ENCODE assay signal across 8 mouse cellular contexts in genomic region chr4:126046851-126047585, GRCm38 (mm10). TPM values are rescaled to one million over a fixed set of nuclear protein-coding genes. Genes with fewer than 3 reads are reported as not detected.
DNase-seq lines count a peak whose midpoint lies in the region; ATAC-seq and TF ChIP-seq lines count a peak whose summit lies in the region.

TSS of gene Mrps15 (plus strand) at chr4:126046925.

- H3K4me3 ChIP-seq in C2C12 (ENCODE audit: insufficient read depth, poor library complexity, severe bottlenecking): peak within 1 kb of the TSS; percentile 88
- H3K4me3 ChIP-seq in heart, embryonic 10.5 days: peak within 1 kb of the TSS; percentile 98
- H3K4me3 ChIP-seq in kidney, embryonic 15.5 days (replicated peaks): peak within 1 kb of the TSS; percentile 90
- H3K4me3 ChIP-seq in liver, embryonic 12.5 days: peak within 1 kb of the TSS; percentile 80
- H3K4me3 ChIP-seq in stomach, embryonic 15.5 days (replicated peaks): peak within 1 kb of the TSS; percentile 89

- peak within 1 kb of the TSS; percentile 91 for H3K4me2 ChIP-seq in kidney, embryonic 15.5 days
- H3K4me2 ChIP-seq in liver, embryonic 12.5 days: peak within 1 kb of the TSS; percentile 85
- H3K4me2 ChIP-seq in stomach, embryonic 15.5 days: peak within 1 kb of the TSS; percentile 96

- peak within 1 kb of the TSS; percentile 88 for H3ac ChIP-seq in C2C12 (ENCODE audit: control insufficient read depth, insufficient read length, low read depth)

- H3K79me3 ChIP-seq in C2C12 (ENCODE audit: low read depth): peaks cover 8% of the 10 kb centered on the region

- H3K9me3 ChIP-seq in heart, embryonic 10.5 days: no peaks in the 10 kb centered on the region
- H3K9me3 ChIP-seq in kidney, embryonic 15.5 days (replicated peaks): no peaks in the 10 kb centered on the region
- no peaks in the 10 kb centered on the region for H3K9me3 ChIP-seq in liver, embryonic 12.5 days (replicated peaks)
- no peaks in the 10 kb centered on the region for H3K9me3 ChIP-seq in stomach, embryonic 15.5 days

- H3K4me1 ChIP-seq in heart, embryonic 10.5 days: peaks cover 15% of the 10 kb centered on the region
- H3K4me1 ChIP-seq in kidney, embryonic 15.5 days: peaks cover 13% of the 10 kb centered on the region
- peaks cover 23% of the 10 kb centered on the region for H3K4me1 ChIP-seq in liver, embryonic 12.5 days
- H3K4me1 ChIP-seq in stomach, embryonic 15.5 days: peaks cover 11% of the 10 kb centered on the region

- H3K9ac ChIP-seq in kidney, embryonic 15.5 days: peak within 1 kb of the TSS; percentile 76
- peak within 1 kb of the TSS; percentile 83 for H3K9ac ChIP-seq in liver, embryonic 12.5 days
- peak within 1 kb of the TSS; percentile 59 for H3K9ac ChIP-seq in stomach, embryonic 15.5 days

- no peaks in the 10 kb centered on the region for H3K27me3 ChIP-seq in C2C12 (ENCODE audit: control insufficient read depth, insufficient read depth, insufficient read length)
- no peaks in the 10 kb centered on the region for H3K27me3 ChIP-seq in heart, embryonic 10.5 days (ENCODE audit: insufficient read depth, poor library complexity, severe bottlenecking)
- no peaks in the 10 kb centered on the region for H3K27me3 ChIP-seq in kidney, embryonic 15.5 days
- no peaks in the 10 kb centered on the region for H3K27me3 ChIP-seq in liver, embryonic 12.5 days (replicated peaks)
- H3K27me3 ChIP-seq in stomach, embryonic 15.5 days (replicated peaks): no peaks in the 10 kb centered on the region

- ATAC-seq in erythroblast, adult 5-6 weeks (replicated peaks; ENCODE audit: low FRiP score, poor library complexity, severe bottlenecking): peak; percentile 85
- peak; percentile 94 for ATAC-seq in kidney, embryonic 15.5 days (replicated peaks; ENCODE audit: low FRiP score)
- peak; percentile 94 for ATAC-seq in liver, embryonic 12.5 days
- ATAC-seq in stomach, embryonic 15.5 days (ENCODE audit: insufficient read depth, low FRiP score, low read depth): peak; percentile 93

- WGBS in heart, embryonic 10.5 days: under 1% methylated on average over 56 of the region's 56 CpGs
- under 1% methylated on average over 56 of the region's 56 CpGs for WGBS in kidney, embryonic 15.5 days
- under 1% methylated on average over 56 of the region's 56 CpGs for WGBS in liver, embryonic 12.5 days (ENCODE audit: insufficient replicate concordance)
- WGBS in stomach, embryonic 15.5 days: under 1% methylated on average over 56 of the region's 56 CpGs

- H3K36me3 ChIP-seq in C2C12 (ENCODE audit: control insufficient read depth, insufficient read depth): peaks cover 13% of the 10 kb centered on the region
- H3K36me3 ChIP-seq in heart, embryonic 10.5 days: peaks cover 28% of the 10 kb centered on the region
- peaks cover 28% of the 10 kb centered on the region for H3K36me3 ChIP-seq in kidney, embryonic 15.5 days
- H3K36me3 ChIP-seq in liver, embryonic 12.5 days: peaks cover 38% of the 10 kb centered on the region
- peaks cover 15% of the 10 kb centered on the region; the same call in 1 of the 2 replicates for H3K36me3 ChIP-seq in stomach, embryonic 15.5 days

- H3K79me2 ChIP-seq in C2C12 (ENCODE audit: control insufficient read depth, insufficient read depth): peaks cover 17% of the 10 kb centered on the region

- TF ChIP-seq CTCF in C2C12 (IDR thresholded peaks at IDR 0.05; ENCODE audit: control insufficient read depth, insufficient read depth, insufficient read length): no peak

- peak; percentile 96 for DNase-seq in brain, adult 2 months (ENCODE audit: low read depth, low spot score)
- DNase-seq in heart, embryonic 10.5 days (ENCODE audit: low spot score): peak; percentile 97
- DNase-seq in natural killer cell, adult 2 months (ENCODE audit: low spot score in 2 of 2): peak; percentile 61 to 76

- H3K27ac ChIP-seq in heart, embryonic 10.5 days: peak within 1 kb of the TSS; percentile 94
- peak within 1 kb of the TSS; percentile 88 for H3K27ac ChIP-seq in kidney, embryonic 15.5 days
- H3K27ac ChIP-seq in liver, embryonic 12.5 days: peak within 1 kb of the TSS; percentile 75
- H3K27ac ChIP-seq in stomach, embryonic 15.5 days: peak within 1 kb of the TSS; percentile 75

TF ChIP-seq in C2C12, 6 proteins besides CTCF, POLR2A, EP300 and RAD21:
- TF ChIP-seq MYOD1 (IDR thresholded peaks at IDR 0.05; ENCODE audit: control insufficient read depth, insufficient read length, low read depth) (no peak), CEBPB (IDR thresholded peaks at IDR 0.05; ENCODE audit: low read depth) (no peak), MYOG (IDR thresholded peaks at IDR 0.05; ENCODE audit: control insufficient read depth, extremely low read depth, insufficient read length) (no peak), MAX (IDR thresholded peaks at IDR 0.05) (peak; percentile 52)

RNA-seq across cellular contexts. Expression of gene Mrps15, which starts in this region (rescaled TPM):
- polyA plus RNA-seq in C2C12 (2012; fragmentation: generic; extraction: Trizol): 82.9 TPM
- 28.2 and 37.1 TPM in 2 replicates for total RNA-seq in erythroblast, adult 5-6 weeks (2015; ENCODE audit: low replicate concordance)
- total RNA-seq in erythroblast, adult 5-6 weeks (2017; ENCODE audit: low replicate concordance): 3.9 and 14.2 TPM in 2 replicates
- polyA plus RNA-seq in heart, embryonic 10.5 days (2016; fragmentation: Nextera tagmentation; extraction: Ambion mirVana): 142 and 157 TPM in 2 replicates
- polyA plus RNA-seq in kidney, embryonic 15.5 days (2015; fragmentation: Nextera tagmentation; extraction: Ambion mirVana): 150 and 153 TPM in 2 replicates
- polyA plus RNA-seq in liver, embryonic 12.5 days (2016; fragmentation: Nextera tagmentation; extraction: Ambion mirVana): 128 and 138 TPM in 2 replicates
- polyA plus RNA-seq in stomach, embryonic 15.5 days (2015; fragmentation: Nextera tagmentation; extraction: Ambion mirVana): 141 and 151 TPM in 2 replicates

Comparison
In these comparisons a context has a peak if more than half of its experiments do, and no peak if none do; other contexts are left out.
1. Peak in every context shown above with its lines: DNase-seq, ATAC-seq, H3K4me3 ChIP-seq and H3K27ac ChIP-seq.